Mouse (Mus musculus) thymus, adult 2 months (tissue): ENCODE results near the gene Cbx7.

ENCODE experiments used
- CTCF ChIP-seq: fragments of 200-500 bp; IDR thresholded peaks from 2 replicates; pipeline ENCODE4 v1.5.1; 2012; ENCODE audit warnings: mild to moderate bottlenecking, control low read depth, low read length, moderate library complexity, borderline replicate concordance; ENCODE audit not compliant: control insufficient read depth, poor library complexity, insufficient read depth; ENCODE audit errors: extremely low read depth
- POLR2A ChIP-seq: fragments of 200-500 bp; IDR thresholded peaks from 2 replicates; pipeline ENCODE4 v1.6.1; 2012; ENCODE audit warnings: mild to moderate bottlenecking, low read length, control low read depth, moderate library complexity; ENCODE audit not compliant: control insufficient read depth, poor library complexity, insufficient read depth; ENCODE audit errors: extremely low read depth

DNA sequence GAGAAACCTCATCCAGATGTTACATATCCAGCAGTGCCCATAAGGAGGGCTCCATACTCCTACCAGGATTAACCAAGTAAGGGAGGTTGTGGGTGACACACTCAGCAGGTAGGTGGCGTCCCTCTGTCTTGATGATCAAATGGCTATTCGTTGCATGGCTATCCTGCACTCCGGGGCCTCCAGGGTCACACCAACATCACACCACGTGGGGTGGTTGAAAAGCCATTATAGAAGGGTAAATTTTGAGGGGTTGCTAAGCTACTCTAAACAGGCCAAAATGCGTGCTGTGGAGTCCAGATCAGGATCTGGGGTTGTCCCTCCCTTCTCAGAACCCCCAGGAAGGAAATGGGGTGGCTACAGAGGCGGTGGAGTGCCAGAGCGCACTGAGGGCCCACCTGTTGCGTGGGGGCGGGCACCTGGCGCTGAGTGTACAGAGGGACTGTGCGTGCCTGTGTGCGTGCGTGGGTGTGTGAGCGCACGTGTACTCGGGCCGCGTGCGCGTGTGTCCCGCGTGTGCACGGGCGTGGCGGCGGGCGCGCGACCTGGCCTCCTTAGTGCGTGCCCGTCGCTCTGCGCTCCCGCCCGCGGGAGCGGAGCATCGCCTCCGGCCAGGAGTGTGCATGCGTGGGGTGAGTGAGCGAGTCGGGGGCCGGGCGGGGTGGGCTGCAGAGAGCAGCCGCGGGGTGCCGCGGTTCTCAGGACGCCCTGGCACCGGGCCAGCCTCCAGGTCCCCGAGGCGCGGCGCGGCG, 41.0 kb upstream of the Cbx7 start:
- TF ChIP-seq CTCF, result no peak
- no peak for TF ChIP-seq POLR2A
